Mouse (Mus musculus) ES-E14 (cell line): ENCODE measurements at regions not wholly inside any gene's neighbourhood (a gene's known extent, or its start where the extent isn't known, plus 50 kb on each side); places are given as distances from the start of the nearest gene placed in this dataset.

Source experiments
- HCFC1 ChIP-seq: IDR thresholded peaks from 2 replicates; pipeline ENCODE4 v1.6.1; 2012; ENCODE audit warnings: low read length, inconsistent platforms, borderline replicate concordance; ENCODE audit not compliant: insufficient read depth
- ZNF384 ChIP-seq: IDR thresholded peaks from 2 replicates; pipeline ENCODE4 v1.6.1; 2012; ENCODE audit warnings: low read depth, low read length, inconsistent platforms

GRCm38 (mm10) chr3:52181326-52182101 lies 76.6 kb upstream of the Maml3 start:
- TF ChIP-seq HCFC1 = no peak
- TF ChIP-seq ZNF384 = no peak
